Mouse (Mus musculus) adrenal gland, postnatal 10 days (tissue): Measurements from ENCODE around the gene Mysm1. TPM values are rescaled to one million over a fixed set of nuclear protein-coding genes. Genes with fewer than 3 reads are reported as not detected.

Experiments
- DNase-seq: peaks from one replicate; pipeline ENCODE4 v3.0.0; 2021; ENCODE audit warnings: mixed read lengths
- long read RNA-seq, 2 experiments: library from polyadenylated mRNA; stranded (forward); transcript quantifications; one replicate each; pipeline ENCODE4 v2.0.0; 2021
- total RNA-seq, 2 experiments: library from RNA; stranded (reverse); gene quantifications; 2 replicates each; pipeline ENCODE4 v1.2.3; 2021

Mysm1 gene
- total RNA-seq: 10 to 100 TPM; 21.0 to 24.5 TPM
- long read RNA-seq, experiment 1, full-length matches to known transcripts: 3 of 4 reads
- long read RNA-seq, experiment 1, partial matches to known transcripts: 0 of 4 reads
- long read RNA-seq, experiment 1, other reads (novel, unspliced or antisense): 1 of 4 reads
- long read RNA-seq, experiment 2, partial matches to known transcripts: 3 of 7 reads
- long read RNA-seq, experiment 2, other reads (novel, unspliced or antisense): 3 of 7 reads

DNA sequence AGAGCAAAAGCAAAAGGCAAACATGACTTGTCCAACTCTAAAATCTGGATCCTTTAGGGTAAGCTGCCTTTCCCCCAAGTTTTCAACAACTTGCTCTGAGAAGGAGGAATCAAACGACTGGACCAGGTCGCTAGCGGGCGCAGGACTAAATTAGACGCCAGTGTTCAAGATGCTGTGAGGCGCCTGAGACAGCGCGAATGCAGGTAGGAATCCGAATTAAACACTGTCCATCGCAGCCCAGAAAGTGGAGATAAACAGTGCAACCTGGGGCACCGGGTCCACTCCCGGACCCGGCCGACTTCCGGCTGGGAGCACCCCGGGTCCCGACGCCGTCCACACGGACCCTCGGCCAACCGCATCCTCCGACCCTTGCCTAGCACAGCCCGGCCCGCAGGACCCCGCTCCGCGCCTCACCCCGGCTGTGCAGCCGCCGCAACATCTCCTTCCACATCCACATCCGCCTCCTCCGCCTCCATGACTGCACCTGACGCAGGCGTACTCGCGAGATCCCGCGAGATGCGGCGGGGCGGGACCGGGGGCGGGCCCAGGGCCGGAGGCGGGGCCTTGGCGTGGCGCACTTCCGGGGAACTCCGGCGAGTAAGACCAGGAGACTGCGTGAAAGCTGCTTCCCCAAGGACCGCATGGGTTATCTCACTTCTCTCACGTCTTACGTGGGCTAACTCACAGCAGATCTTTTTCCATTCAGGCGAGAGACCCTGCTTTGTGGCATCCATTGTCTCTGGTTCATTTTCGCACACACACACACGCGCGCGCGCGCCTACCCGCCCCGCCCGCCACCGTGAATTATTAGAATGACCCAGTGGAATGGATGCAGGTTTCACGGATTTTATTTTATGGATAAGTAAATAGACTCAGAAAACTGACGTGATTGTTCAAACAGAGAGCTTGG, at the start of gene Mysm1:
Gene Mysm1, minus strand, starts transcription at position 511 of the 910 bp plus-strand sequence.
- peak; percentile 98 for DNase-seq

DNA sequence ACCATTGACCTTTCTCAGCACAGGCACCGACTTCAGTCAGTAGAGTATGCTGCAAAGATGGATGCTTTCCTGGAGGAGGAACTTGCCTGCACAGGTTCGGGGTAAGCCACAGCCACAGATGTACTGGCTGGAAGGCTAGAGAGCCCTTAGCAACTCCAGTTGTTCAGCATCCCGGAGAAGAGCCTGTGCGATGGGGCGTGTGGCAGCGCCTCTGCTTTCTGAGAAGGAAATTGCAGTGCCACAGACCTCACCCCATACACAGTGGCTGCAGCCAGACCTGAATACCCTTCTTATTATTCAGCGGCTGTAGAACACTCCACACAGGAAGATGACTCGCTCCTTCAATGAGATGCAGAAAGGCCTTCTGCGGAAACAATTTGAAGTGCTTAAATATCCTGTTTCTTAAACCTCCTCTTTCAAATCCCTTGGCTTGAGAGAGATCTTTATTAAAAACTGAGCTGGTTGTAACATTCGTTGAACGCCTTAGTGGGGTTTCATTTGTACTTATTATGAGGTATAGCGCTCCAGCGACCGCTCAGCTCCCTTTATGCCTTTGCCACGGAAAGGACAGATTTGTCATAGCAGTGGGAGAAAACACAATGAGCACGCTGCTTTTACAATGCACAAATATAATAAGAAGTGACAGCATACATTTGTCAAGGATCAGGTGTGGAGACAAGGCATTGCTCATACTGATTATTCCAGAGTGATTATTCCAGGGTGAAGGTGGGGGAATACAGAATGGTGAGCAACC, 47.1 kb upstream of the Mysm1 start:
- no peak for DNase-seq

DNA sequence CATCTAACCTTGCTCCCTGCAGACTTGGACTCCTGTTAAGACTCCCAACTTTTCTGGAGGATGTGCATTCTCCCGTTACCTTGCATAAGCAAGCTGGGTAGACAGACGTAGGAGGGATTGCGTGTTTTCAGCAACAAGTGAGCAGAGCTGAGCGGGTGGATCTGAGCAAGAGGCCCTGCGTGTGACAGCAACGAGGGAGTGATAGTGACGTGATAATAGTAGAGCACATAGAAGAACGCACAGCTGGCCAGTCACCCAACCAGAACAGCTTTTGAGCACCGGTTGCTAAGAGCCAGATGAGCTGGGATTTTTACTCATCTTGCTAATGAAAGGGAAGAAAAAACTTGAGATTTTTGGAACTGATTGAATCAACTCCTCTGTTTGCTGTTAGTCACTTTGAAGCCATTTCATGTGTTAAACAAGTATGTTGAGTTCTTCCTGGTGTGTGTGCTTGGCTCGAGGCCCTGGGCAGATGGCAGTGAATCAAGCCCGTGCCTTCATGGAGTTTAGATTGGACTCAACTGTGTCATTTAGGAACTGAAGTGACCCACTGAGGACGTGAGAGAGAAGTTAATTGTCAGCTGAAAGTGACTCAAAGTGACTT, 44.6 kb upstream of the Mysm1 start:
- DNase-seq: no peak

DNA sequence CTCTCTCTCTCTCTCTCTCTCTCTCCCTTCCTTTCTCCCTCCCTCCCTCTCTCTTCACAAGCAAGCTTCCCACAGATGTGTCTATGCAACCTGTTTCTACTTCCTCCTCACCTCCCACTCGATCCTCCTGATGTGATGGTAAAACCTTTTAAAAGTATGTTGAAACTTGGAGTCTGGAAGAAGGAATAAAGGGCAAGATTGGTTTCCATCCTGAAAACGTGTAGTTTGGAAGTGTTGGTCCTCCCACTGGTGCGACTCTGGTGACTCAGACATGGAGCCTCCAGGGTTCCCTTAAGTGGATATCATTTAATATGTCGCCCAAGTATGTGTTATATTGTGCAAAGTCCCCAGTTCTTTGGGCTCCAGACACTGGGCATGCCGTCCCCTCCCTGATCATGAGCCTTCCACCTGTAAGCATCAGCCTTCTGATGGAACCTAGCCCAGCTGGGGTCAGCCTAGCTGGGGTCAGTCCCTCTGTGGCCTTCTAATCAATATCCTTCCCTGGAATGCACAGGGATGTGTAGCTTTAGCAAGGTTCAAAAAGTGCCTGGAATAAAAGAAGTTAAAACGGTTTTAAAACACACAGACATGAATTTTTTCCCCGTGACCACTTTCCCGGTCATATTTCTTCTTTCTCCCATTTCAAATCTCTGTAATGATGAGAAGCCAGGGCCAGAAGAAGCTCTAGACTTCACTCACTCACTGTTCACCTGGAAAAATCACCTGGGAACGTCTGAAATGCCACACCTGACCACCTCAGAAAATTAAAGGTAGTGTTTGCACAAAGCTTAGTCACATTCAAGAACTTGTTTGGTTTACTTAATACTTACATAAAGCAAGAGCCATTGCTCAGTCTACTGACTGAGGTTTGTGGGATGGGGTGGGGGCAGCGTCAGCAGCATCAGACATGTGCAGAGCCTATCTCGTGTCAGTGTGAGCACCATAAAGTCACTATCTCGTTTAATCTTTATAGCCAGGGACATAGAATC, 43.0 kb upstream of the Mysm1 start:
- no peak for DNase-seq

DNA sequence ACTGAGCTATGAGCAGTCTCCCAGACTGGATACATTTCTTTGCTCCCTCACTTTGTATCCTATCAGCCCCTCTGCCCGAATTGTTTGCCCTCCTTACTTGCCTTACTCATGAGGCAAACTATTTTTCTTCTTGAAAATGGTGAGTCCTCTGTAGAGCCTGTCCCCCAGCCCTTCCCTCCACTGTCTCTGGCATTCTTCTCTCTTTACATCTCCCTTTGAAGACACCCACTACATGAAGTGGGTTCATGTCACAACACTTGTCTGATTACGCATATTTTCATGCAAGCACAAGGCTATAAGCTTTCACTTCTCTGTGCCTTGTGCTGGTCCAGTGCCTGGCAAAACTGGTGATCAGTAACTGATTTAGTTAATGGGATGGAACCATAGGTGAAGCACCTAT, 41.3 kb upstream of the Mysm1 start:
- DNase-seq: no peak

DNA sequence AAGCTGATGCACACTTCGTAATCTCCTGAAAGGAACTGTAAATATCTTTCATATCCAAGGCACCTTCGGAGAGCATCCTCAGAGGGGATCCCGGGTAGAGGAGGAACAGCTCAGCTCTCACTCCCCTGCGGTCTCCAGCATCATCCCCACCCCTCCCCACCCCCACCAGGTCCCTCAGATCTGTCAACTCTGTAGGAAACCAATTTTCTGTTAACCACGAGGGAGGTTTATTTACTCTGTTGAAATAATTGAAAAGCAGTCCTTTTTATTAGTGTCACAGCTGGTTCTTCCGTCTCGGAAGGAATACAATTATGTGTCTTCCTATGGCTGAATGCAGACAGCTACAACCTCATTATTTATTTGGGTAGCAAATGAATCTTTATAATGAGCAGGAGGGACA, 39.3 kb upstream of the Mysm1 start:
- DNase-seq: no peak

DNA sequence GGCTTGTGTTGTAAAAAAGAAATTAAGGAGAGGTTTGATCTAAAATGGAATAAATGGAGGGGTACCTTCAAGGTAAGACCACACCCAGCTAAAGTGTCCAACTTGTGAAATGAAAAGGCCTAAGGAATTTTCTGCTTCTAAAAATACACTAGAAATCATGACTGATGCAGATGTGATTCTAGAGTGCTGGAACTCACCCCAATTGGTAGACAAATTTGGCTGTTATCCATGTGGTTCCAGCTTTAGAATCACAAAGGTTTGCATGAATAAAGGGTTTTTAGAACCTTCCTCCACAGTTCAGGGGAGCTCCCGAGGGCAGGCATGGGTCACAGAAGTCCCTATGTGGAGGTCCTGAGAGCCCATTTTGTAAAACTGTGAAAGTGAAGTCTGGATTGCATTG, 33.8 kb upstream of the Mysm1 start:
- DNase-seq: no peak

DNA sequence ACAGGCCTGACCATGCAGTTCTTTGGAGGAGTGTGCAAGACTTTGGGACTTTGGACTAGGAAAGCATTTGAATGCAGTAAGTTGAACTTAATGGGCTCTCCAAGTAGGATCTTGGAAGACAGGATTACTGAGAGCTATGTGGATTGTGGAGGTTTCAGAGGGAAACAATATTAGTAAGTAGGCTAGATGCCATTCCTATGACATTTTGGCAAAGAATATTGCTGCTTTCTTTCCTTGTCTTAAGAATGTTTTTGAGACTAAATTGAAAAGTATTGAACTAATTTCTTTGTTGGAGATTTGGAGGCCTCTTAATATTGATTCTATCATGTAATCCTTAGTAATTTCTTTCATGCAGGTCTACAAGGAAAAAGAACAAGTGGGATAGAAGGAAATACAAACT, 33.4 kb upstream of the Mysm1 start:
- DNase-seq: no peak

DNA sequence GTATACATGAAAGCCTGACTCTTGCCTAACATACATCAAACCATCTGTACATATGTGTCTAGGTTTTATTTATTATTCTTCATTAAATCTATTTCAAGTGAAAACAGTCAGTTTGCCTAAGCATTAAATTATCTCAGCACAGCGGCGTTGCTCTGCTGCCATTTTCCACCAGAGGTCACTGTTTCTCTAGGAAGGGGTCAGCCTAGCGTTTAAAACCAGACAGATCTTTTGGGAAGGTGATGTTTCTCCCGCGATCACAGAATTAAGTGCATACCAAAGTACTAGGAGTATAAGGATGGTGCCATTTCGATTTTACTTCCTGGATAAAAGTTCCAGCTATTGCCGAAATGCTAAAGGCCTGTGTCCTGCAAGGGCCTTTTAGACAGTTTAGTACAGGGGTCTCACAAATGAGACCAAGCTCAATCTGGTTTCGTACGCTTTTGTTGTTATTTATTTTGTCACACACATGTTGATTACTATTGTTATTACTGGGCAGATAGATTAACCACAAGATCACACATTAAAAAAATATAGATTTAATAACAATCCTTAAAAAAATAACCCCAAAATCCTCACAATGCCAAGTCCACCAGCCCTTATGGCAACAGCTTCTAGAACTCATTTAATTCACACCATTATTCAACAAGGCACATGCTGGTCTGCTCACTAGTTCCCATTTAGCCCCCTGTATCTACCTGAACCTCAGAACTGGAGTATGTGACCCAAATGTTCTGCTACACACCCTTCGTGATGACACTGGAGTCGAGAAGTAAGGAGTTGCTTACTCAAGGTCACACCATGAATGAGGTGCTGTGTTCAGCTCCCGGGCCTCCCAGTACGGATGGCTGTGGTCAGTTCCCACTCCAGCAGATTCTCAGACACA, 29.5 kb upstream of the Mysm1 start:
- peak; percentile 86 for DNase-seq

DNA sequence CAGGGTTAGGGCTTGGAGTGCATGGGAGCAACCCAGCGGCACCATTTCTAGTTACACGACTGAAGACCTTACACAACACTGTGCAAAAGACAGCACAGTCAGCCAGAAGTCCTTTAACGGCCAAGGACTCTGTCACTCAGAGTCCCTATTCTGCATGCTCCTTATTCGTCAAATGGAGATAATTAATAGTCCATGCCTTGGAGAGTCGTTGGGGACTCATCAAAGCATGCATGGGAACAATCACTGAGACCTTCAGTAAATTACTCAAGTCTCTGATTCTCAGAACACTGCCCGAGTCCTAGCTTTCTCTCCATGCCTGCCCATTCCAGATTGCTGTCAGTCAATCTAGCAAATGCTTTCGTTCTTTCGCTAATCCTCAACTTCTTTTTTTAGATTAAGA, 28.9 kb upstream of the Mysm1 start:
- no peak for DNase-seq

DNA sequence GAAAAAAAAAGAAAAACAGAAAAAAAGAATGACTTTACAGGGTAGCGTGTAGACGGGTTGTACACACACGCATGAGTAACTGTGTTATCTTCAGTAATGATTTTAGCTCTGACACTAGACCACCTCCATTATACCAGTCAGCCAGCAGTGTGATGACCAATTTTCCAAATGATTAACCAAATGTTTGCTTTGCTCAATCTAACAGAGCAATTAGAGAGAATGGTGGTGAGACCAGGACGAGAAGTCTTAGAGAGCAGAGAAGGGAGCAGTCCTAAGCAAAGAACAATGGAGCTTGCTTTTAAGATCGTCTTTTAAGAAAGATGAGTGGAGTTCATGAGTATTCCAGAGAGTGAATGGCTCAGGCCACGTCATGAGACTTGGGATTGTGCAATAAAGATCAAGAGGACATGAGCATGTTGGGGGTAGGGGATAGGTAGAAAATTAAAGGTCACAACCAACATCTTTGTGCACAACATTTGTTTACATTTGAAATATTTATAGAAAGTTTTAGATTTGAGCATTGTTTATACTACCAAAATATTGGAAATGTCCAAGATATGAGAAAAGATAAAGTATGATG, 26.4 kb upstream of the Mysm1 start:
- no peak for DNase-seq

DNA sequence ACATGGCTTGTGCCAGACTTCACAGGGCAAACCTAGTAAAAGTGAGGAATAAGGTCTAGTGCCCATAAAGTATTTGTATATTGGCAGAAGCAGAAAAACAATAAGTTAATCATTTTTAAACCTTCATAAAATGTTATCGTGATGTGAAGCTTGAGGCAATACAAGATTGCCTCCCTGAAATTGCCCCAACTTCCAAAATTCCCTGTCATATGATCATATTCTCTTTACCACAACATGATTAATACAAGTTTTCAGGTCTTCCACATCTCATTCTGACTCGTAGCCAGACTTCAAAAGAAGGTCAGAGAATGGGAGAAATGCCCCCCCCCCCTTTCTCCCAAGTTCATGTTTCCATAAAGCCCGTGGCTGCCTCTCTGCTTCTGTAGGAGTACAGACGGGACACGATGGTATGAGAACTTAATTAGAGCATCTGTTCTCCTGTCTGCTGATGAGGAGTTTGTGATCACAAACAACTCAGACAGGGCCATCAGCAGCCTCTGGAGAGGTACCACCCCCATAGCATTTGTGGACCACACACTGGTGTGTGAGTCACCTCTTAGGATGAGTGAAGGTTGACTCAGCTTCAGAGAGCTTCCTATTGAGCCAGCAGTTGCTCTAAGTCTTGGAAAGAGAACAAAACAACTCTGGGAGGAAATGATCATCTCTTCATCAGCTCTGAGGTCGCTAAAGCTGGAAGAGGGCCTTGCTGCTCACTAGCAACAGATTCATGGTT, 22.3 kb upstream of the Mysm1 start:
- peak; percentile 28 for DNase-seq

DNA sequence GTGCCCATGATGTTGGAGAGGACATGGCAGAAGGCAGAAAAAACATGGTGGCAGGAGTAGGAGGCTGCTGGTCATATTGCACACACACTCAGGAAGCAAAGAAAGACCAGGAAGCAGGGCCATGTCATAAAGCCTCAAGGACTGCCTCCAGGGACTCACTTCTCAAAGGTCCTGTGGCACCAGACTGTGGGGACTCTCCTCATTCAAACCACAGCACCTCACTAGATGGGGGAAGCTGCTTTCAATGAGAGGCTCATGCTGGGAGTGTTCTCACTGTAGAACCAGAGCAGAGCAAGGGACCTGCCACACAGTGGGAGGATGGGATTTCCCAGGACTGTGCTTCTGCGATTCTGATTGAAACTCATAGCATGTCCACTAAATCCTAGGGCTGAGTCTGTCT, 21.2 kb upstream of the Mysm1 start:
- no peak for DNase-seq

DNA sequence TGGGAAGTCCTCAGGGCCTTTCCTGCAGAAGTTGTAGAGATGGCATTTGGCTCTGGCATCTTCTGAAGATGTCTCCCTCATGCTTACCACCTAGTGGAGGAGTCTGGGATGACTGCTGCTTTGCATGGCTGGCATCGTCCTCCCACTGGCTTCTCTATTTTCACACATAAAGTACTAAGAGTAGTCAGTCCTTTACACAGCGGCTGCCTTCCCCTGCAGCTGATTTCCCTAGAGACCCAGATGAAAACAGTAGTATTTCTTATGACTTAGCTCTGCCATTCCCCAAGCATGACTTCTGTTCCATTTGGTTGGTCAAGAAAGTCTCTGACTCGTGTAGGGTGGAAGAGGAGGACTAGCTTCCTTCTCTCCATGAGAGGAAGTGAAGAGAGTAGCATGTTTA, 20.3 kb upstream of the Mysm1 start:
- DNase-seq: peak; percentile 28

DNA sequence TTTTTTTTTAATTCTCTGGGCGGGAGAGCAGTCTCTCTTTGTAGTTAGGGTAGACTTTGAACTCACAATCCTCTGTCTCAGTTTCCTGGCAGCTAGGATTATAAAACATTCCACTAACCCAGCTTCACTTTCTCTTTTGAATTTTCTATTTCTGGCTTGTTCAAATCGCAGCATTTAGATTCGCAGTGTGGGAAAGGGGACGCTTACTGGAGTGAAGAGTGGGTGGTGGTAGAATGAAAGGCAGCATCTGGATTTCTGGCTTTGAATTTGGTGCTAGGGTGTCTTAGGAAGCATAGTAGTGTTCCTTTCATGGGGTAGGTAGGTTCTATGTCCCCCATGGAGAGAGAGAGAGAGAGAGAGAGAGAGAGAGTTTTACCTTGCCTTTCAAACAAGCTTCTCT, 17.0 kb upstream of the Mysm1 start:
- DNase-seq: no peak

DNA sequence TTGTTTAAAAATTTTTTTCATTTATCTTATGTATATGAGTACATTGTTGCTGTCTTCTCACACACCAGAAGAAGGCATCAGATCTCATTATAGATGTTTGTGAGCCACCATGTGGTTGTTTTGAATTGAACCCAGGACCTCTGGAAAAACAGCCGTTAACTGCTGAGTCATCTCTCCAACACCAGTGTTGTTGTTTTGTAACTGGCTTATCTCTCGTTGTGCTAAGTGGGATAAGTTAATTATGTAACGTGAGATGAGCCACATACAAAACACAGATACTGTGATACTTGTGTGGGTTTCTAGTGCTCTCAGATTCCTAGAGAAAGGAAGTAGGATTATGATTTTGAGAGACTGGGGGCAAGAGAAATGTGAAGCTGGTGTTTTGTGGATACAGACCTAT, 11.3 kb upstream of the Mysm1 start:
- DNase-seq: no peak

DNA sequence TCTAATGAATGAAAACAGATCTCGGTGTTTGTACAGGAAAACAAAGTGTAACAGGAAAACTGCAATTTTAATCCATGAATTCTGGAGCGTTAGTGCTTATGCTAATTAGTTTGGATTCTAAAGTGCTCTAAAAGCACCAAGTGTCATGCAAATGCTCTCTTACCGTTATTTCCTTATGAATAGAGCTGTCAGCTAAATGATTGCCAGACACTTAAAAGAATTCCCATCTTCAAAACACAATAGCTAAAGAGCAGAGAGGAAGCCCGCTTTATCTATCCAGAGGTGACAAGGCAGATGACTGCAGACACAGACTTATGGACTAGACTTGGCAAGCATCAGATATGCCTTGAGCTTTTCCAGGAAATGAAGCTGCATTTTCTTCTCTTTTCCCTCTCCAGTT, 8.8 kb upstream of the Mysm1 start:
- DNase-seq: no peak

DNA sequence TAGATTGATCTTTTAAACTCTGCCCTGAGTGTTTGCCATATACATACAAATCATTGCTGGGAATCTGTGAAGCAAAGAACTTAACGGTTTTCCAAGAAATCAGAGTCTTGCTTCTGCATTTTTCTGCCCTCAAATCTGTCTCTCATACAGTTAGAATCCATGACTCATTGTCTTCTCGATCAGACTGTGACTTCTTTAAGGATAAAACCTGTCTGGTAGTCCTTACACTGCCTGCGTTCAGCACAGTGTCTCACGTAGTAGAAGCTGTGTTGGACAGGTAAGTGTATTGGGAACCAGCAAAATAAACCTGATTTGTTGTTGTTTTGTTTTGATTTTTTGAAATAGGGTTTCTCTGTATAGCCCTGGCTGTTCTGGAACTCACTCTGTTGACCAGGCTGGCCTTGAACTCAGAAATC, 608 bp upstream of the Mysm1 start:
- DNase-seq: no peak

DNA sequence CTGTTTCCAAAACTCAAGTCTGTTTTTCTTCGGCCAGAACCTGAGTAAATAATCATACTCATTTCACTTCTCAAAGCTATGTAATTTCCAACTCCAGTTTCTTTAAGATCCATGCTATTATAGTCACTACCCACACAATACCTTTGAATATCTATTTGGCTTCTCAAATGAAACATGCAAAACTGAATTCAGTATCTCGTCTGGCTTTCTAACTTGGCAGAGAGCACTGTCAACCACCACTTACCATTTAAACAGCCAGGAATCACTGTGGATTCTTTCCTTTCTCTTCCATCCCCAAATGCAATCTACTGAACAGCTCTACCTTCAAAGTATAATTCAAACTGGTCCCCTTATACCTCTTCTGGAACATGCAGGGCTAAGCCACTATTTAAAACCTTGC, 5.6 kb downstream of the Mysm1 start:
- no peak for DNase-seq
